Mouse (Mus musculus): ENCODE measurements at regions not wholly inside any gene's neighbourhood (a gene's known extent, or its start where the extent isn't known, plus 50 kb on each side); places are given as distances from the start of the nearest gene placed in this dataset.

- H3K9me3 ChIP-seq, result no peaks in the 10 kb centered on the region
- no peak for ATAC-seq (ENCODE audit: borderline replicate concordance, extremely low read depth, low FRiP score, low TSS enrichment)
- H3K27ac ChIP-seq, result no peak overlapping the region
- no peak overlapping the region for H3K4me2 ChIP-seq
- H3K27me3 ChIP-seq, result no peaks in the 10 kb centered on the region
- no peaks in the 10 kb centered on the region for H3K36me3 ChIP-seq
- WGBS, result 29% methylated on average over 3 of the region's 3 CpGs
- no peak overlapping the region for H3K9ac ChIP-seq
- H3K4me3 ChIP-seq, result no peak overlapping the region
- no peaks in the 10 kb centered on the region for H3K4me1 ChIP-seq
Measured at GRCm38 (mm10) chr16:5487259-5487658, 231.5 kb upstream of the Eef2kmt start.

DNA sequence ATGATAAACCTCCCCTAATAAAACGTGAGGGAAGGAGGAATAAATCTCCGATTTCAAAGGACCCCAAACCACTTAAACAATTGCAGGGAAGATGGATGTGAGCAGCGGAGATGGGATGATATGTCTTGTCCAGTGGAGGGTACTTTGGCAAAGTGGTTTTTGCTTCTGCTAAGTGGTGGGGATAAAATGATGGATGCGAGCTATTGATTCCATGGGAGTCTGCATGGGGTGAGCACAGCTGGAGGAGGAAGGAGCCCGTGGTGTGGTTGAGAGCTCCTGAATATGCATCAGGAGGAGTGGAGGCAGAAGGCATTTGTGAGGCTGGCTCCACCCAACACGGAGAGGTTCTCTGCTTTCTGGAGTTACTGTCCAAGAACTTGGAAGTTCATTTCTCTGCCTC, 227.6 kb upstream of the Eef2kmt start:
- no peaks in the 10 kb centered on the region for H3K9me3 ChIP-seq
- no peak for ATAC-seq (ENCODE audit: borderline replicate concordance, extremely low read depth, low FRiP score, low TSS enrichment)
- no peaks in the 10 kb centered on the region for H3K27me3 ChIP-seq
- no peaks in the 10 kb centered on the region for H3K36me3 ChIP-seq
- no peak overlapping the region for H3K27ac ChIP-seq
- no peaks in the 10 kb centered on the region for H3K4me1 ChIP-seq
- no peak overlapping the region for H3K4me2 ChIP-seq
- 19% methylated on average over 6 of the region's 6 CpGs for WGBS
- H3K4me3 ChIP-seq, result no peak overlapping the region
- H3K9ac ChIP-seq, result no peak overlapping the region

- Histone ChIP-seq H3K4me1 (no peaks in the 10 kb centered on the region), H3K9ac (no peak overlapping the region), H3K27ac (no peak overlapping the region), H3K9me3 (no peaks in the 10 kb centered on the region), H3K27me3 (no peaks in the 10 kb centered on the region), H3K4me2 (no peak overlapping the region), H3K36me3 (no peaks in the 10 kb centered on the region), H3K4me3 (no peak overlapping the region)
- WGBS, result 52% methylated on average over 1 of the region's 1 CpGs
- no peak for ATAC-seq (ENCODE audit: borderline replicate concordance, extremely low read depth, low FRiP score, low TSS enrichment)
Measured at GRCm38 (mm10) chr16:5480148-5480547, 224.4 kb upstream of the Eef2kmt start.

DNA sequence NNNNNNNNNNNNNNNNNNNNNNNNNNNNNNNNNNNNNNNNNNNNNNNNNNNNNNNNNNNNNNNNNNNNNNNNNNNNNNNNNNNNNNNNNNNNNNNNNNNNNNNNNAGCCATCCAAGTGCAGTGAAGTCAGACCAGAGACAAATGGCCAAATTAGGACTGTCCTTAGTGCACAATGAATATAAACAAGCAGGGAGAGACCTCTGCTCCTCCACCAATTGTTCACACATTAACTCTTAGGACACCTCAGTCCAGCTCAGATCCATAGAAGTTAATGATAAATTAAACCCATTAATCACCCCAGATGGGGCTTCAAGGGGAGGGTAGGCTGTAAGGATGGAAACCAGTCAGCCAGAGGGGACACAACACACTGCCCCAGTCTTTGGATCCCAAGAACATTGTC, 223.2 kb upstream of the Eef2kmt start:
- H3K27ac ChIP-seq, result no peak overlapping the region

GRCm38 (mm10) chr16:5471321-5471720, 215.5 kb upstream of the Eef2kmt start:
- Histone ChIP-seq H3K9ac (no peak overlapping the region), H3K4me3 (no peak overlapping the region), H3K9me3 (no peaks in the 10 kb centered on the region), H3K27ac (no peak overlapping the region), H3K4me1 (peaks cover 4% of the 10 kb centered on the region; the same call in 1 of the 2 replicates), H3K27me3 (peaks cover 3% of the 10 kb centered on the region; the same call in 1 of the 2 replicates), H3K36me3 (no peaks in the 10 kb centered on the region), H3K4me2 (no peak overlapping the region)
- 23% methylated on average over 5 of the region's 5 CpGs for WGBS
- no peak for ATAC-seq (ENCODE audit: borderline replicate concordance, extremely low read depth, low FRiP score, low TSS enrichment)

More for the DNA sequence above, 223.2 kb upstream of the Eef2kmt start:
- no peak overlapping the region for H3K4me2 ChIP-seq
- H3K4me3 ChIP-seq, result no peak overlapping the region
- no peaks in the 10 kb centered on the region for H3K36me3 ChIP-seq
- H3K9me3 ChIP-seq, result no peaks in the 10 kb centered on the region
- no peak overlapping the region for H3K9ac ChIP-seq
- ATAC-seq (ENCODE audit: borderline replicate concordance, extremely low read depth, low FRiP score, low TSS enrichment), result no peak
- H3K27me3 ChIP-seq, result no peaks in the 10 kb centered on the region
- no peaks in the 10 kb centered on the region for H3K4me1 ChIP-seq

DNA sequence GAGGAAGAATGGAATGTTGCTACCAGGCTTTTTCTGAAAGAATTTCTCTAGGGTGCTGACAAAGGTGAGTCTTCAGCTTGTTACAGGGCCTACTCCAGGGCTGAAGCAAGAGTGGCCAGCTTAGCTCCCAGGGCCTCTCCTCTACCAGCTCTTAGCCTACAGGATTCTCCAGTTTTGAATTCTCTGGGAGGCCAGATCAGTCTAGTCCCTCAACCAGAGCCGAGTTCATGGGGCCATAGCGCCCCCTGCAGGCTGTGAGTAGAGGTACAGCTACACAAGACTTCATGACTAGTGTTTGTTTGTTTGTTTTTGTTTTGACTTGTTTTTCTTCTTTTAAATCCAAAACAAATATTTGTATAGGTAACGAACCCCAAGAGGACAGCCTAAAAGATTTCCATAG, 211.8 kb upstream of the Eef2kmt start:
- H3K36me3 ChIP-seq, result no peaks in the 10 kb centered on the region
- no peak overlapping the region for H3K9ac ChIP-seq
- no peak overlapping the region for H3K4me3 ChIP-seq
- WGBS, result 11% methylated on average over 3 of the region's 3 CpGs
- no peak for ATAC-seq (ENCODE audit: borderline replicate concordance, extremely low read depth, low FRiP score, low TSS enrichment)
- H3K4me2 ChIP-seq, result no peak overlapping the region
- no peaks in the 10 kb centered on the region for H3K4me1 ChIP-seq
- 0 out of 2 replicates have a peak, but pooled peaks cover under 1% of the 10 kb centered on the region for H3K27me3 ChIP-seq
- no peaks in the 10 kb centered on the region for H3K9me3 ChIP-seq
- H3K27ac ChIP-seq, result no peak overlapping the region

DNA sequence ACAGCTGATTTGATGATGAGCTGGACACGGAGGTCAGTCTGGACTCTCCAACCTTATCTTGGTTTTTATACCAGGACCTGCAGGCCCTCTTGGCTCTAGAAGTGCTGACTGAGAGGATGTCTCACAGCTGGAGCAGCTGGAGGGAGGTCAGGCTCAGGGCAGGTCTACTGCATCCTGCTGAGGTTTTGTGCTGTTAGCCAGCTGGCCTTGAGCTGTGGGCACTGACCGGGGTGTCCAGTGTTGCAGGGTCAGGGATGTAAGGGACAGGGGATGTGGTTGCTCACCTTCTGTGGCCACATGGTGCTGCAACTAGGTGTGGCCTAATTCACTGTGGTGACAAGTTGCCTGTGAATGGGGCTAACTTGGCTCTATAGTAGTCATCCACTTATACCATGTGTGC, 211.0 kb upstream of the Eef2kmt start:
- 44% methylated on average over 2 of the region's 2 CpGs for WGBS
- no peak for ATAC-seq (ENCODE audit: borderline replicate concordance, extremely low read depth, low FRiP score, low TSS enrichment)
- H3K4me1 ChIP-seq, result no peaks in the 10 kb centered on the region
- no peak overlapping the region for H3K4me3 ChIP-seq
- no peaks in the 10 kb centered on the region for H3K9me3 ChIP-seq
- no peak overlapping the region for H3K4me2 ChIP-seq
- no peaks in the 10 kb centered on the region for H3K27me3 ChIP-seq
- no peak overlapping the region for H3K9ac ChIP-seq
- H3K27ac ChIP-seq, result no peak overlapping the region
- no peaks in the 10 kb centered on the region for H3K36me3 ChIP-seq

- H3K4me1 ChIP-seq, result no peaks in the 10 kb centered on the region
- no peak overlapping the region for H3K9ac ChIP-seq
- no peak for ATAC-seq (ENCODE audit: borderline replicate concordance, extremely low read depth, low FRiP score, low TSS enrichment)
- no peaks in the 10 kb centered on the region for H3K27me3 ChIP-seq
- H3K36me3 ChIP-seq, result no peaks in the 10 kb centered on the region
- H3K27ac ChIP-seq, result no peak overlapping the region
- no peak overlapping the region for H3K4me3 ChIP-seq
- no peaks in the 10 kb centered on the region for H3K9me3 ChIP-seq
- H3K4me2 ChIP-seq, result no peak overlapping the region
- 21% methylated on average over 5 of the region's 5 CpGs for WGBS
Measured at GRCm38 (mm10) chr16:5455352-5455965, 199.7 kb upstream of the Eef2kmt start.

- H3K4me2 ChIP-seq, result no peak overlapping the region
- H3K27me3 ChIP-seq, result no peaks in the 10 kb centered on the region
- H3K27ac ChIP-seq, result no peak overlapping the region
- no peaks in the 10 kb centered on the region for H3K4me1 ChIP-seq
- no peaks in the 10 kb centered on the region for H3K9me3 ChIP-seq
- ATAC-seq (ENCODE audit: borderline replicate concordance, extremely low read depth, low FRiP score, low TSS enrichment), result no peak
- WGBS, result 28% methylated on average over 6 of the region's 6 CpGs
- H3K4me3 ChIP-seq, result no peak overlapping the region
- H3K36me3 ChIP-seq, result no peaks in the 10 kb centered on the region
- no peak overlapping the region for H3K9ac ChIP-seq
Measured at GRCm38 (mm10) chr16:5454243-5454642, 198.5 kb upstream of the Eef2kmt start.

GRCm38 (mm10) chr16:5452971-5453370, 197.2 kb upstream of the Eef2kmt start:
- Histone ChIP-seq H3K4me1 (no peaks in the 10 kb centered on the region), H3K27me3 (no peaks in the 10 kb centered on the region), H3K9ac (no peak overlapping the region), H3K4me3 (no peak overlapping the region), H3K36me3 (no peaks in the 10 kb centered on the region), H3K9me3 (no peaks in the 10 kb centered on the region), H3K27ac (no peak overlapping the region), H3K4me2 (no peak overlapping the region)
- WGBS, result 73% methylated on average over 6 of the region's 6 CpGs
- ATAC-seq (ENCODE audit: borderline replicate concordance, extremely low read depth, low FRiP score, low TSS enrichment), result no peak

- Histone ChIP-seq H3K4me1 (no peaks in the 10 kb centered on the region), H3K27me3 (no peaks in the 10 kb centered on the region), H3K9me3 (no peaks in the 10 kb centered on the region), H3K4me3 (no peak overlapping the region), H3K27ac (no peak overlapping the region), H3K4me2 (no peak overlapping the region), H3K36me3 (no peaks in the 10 kb centered on the region), H3K9ac (no peak overlapping the region)
- ATAC-seq (ENCODE audit: borderline replicate concordance, extremely low read depth, low FRiP score, low TSS enrichment), result no peak
- WGBS, result 62% methylated on average over 6 of the region's 6 CpGs
Measured at GRCm38 (mm10) chr16:5445776-5446175, 190.0 kb upstream of the Eef2kmt start.

DNA sequence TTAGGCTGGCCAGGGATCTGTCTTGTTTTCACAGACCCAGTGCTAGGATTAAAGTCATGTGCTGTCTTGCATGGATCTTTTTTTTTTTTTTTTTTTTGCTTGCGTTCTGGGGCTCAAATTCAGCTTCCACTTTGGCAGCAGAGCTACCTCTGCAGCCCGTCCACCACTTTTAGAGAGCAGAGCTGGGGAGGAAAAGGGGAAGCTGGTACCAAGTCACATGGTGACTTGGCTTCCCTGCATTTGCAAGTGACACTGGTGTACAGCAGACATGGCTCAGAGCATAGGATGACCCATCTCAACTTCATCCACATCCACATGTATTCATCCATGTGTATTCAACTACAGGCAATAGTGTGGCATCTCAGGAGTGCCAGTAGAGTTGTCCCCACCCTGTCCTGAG, 189.0 kb upstream of the Eef2kmt start:
- no peak overlapping the region for H3K9ac ChIP-seq
- WGBS, result 46% methylated on average over 2 of the region's 2 CpGs
- H3K27ac ChIP-seq, result no peak overlapping the region

GRCm38 (mm10) chr16:5439717-5440116, 183.9 kb upstream of the Eef2kmt start:
- H3K27me3 ChIP-seq, result no peaks in the 10 kb centered on the region
- WGBS, result 61% methylated on average over 2 of the region's 2 CpGs
- H3K9ac ChIP-seq, result no peak overlapping the region
- no peaks in the 10 kb centered on the region for H3K36me3 ChIP-seq
- H3K4me2 ChIP-seq, result no peak overlapping the region
- H3K27ac ChIP-seq, result no peak overlapping the region
- no peak for ATAC-seq (ENCODE audit: borderline replicate concordance, extremely low read depth, low FRiP score, low TSS enrichment)
- H3K4me3 ChIP-seq, result no peak overlapping the region
- no peaks in the 10 kb centered on the region for H3K4me1 ChIP-seq
- H3K9me3 ChIP-seq, result no peaks in the 10 kb centered on the region

More for the DNA sequence above, 189.0 kb upstream of the Eef2kmt start:
- no peak for ATAC-seq (ENCODE audit: borderline replicate concordance, extremely low read depth, low FRiP score, low TSS enrichment)
- Histone ChIP-seq H3K4me3 (no peak overlapping the region), H3K9me3 (no peaks in the 10 kb centered on the region), H3K4me1 (no peaks in the 10 kb centered on the region), H3K36me3 (no peaks in the 10 kb centered on the region), H3K4me2 (no peak overlapping the region), H3K27me3 (no peaks in the 10 kb centered on the region)
